Mouse (Mus musculus) heart, adult 18-20 months (tissue): ENCODE data around the gene Ovol2. TPM values are rescaled to one million over a fixed set of nuclear protein-coding genes. Genes with fewer than 3 reads are reported as not detected.
"Not testable (repeated sequence)": the region's sequence is repeated elsewhere in the genome, so short reads cannot be mapped to it uniquely, and the experiment has no call there.

Experiments
- DNase-seq, 2 experiments: peaks; one replicate each; pipeline ENCODE4 v3.0.0; 2021 to 2022; ENCODE audit warnings: mixed read lengths in 1 of 2
- long read RNA-seq, 2 experiments: library from polyadenylated mRNA; stranded (forward); transcript quantifications; one replicate each; pipeline ENCODE4 v2.0.0; 2021
- total RNA-seq, 2 experiments: library from RNA; stranded (reverse); gene quantifications; 2 replicates each; pipeline ENCODE4 v1.2.3; 2021

Gene Ovol2
- not detected for total RNA-seq
- long read RNA-seq, experiment 1, partial matches to known transcripts: 0 of 1 reads
- long read RNA-seq, experiment 1, other reads (novel, unspliced or antisense): 1 of 1 reads
- long read RNA-seq, experiment 2: 0 reads

- no peak for DNase-seq
Observed at GRCm38 (mm10) chr2:144331401-144332302, at the start of gene Ovol2. Gene Ovol2, minus strand, starts transcription at chr2:144332146.

- no peak for DNase-seq
Observed at GRCm38 (mm10) chr2:144381741-144382140, 49.8 kb upstream of the Ovol2 start.

GRCm38 (mm10) chr2:144381293-144381692, 49.3 kb upstream of the Ovol2 start:
- no peak for DNase-seq

GRCm38 (mm10) chr2:144375063-144375703, 43.2 kb upstream of the Ovol2 start:
- DNase-seq: no peak

- no peak for DNase-seq
Observed at GRCm38 (mm10) chr2:144373063-144373462, 41.1 kb upstream of the Ovol2 start.

- no peak for DNase-seq
Observed at GRCm38 (mm10) chr2:144371566-144371965, 39.6 kb upstream of the Ovol2 start.

- DNase-seq: peak in 1 of 2 experiments; percentile 36
Observed at GRCm38 (mm10) chr2:144369511-144369910, 37.6 kb upstream of the Ovol2 start.

GRCm38 (mm10) chr2:144369020-144369421, 37.1 kb upstream of the Ovol2 start:
- DNase-seq: no peak

- peak; percentile 98 for DNase-seq
Observed at GRCm38 (mm10) chr2:144368400-144369019, 36.6 kb upstream of the Ovol2 start, which contains the start of the genes Kat14 and Pet117. Gene Kat14, plus strand, starts transcription at chr2:144368983. Gene Pet117, plus strand, starts transcription at chr2:144368996.

- no peak for DNase-seq
Observed at GRCm38 (mm10) chr2:144352843-144353242, 20.9 kb upstream of the Ovol2 start.

- no peak for DNase-seq
Observed at GRCm38 (mm10) chr2:144348525-144348924, 16.6 kb upstream of the Ovol2 start.

GRCm38 (mm10) chr2:144343158-144343557, 11.2 kb upstream of the Ovol2 start:
- no peak for DNase-seq

- DNase-seq: not testable (repeated sequence)
Observed at GRCm38 (mm10) chr2:144338149-144338548, 6.2 kb upstream of the Ovol2 start.

GRCm38 (mm10) chr2:144337701-144338100, 5.8 kb upstream of the Ovol2 start:
- peak in 1 of 2 experiments; percentile 11 for DNase-seq

- no peak for DNase-seq
Observed at GRCm38 (mm10) chr2:144337230-144337629, 5.3 kb upstream of the Ovol2 start.

- no peak for DNase-seq
Observed at GRCm38 (mm10) chr2:144333138-144333842, 1.3 kb upstream of the Ovol2 start.

- DNase-seq: no peak
Observed at GRCm38 (mm10) chr2:144332486-144332885, 540 bp upstream of the Ovol2 start.

- DNase-seq: no peak
Observed at GRCm38 (mm10) chr2:144330960-144331371, 980 bp downstream of the Ovol2 start.

- DNase-seq: no peak
Observed at GRCm38 (mm10) chr2:144330352-144330959, 1.5 kb downstream of the Ovol2 start.

GRCm38 (mm10) chr2:144329937-144330336, 2.0 kb downstream of the Ovol2 start:
- DNase-seq: no peak

- no peak for DNase-seq
Observed at GRCm38 (mm10) chr2:144329451-144329850, 2.5 kb downstream of the Ovol2 start.
